Mouse (Mus musculus) inflammation-experienced regulatory T-cells, adult 6 months (primary cell): ENCODE measurements around the gene Tmem92. TPM values are rescaled to one million over a fixed set of nuclear protein-coding genes. Genes with fewer than 3 reads are reported as not detected.

Experiments
- ATAC-seq: one replicate; pipeline ENCODE4 v1.8.0; 2017
- polyA plus RNA-seq, 3 experiments: library from polyadenylated mRNA; unstranded; fragments of 100-300 nt; shearing (Covaris generic); gene quantifications; one replicate each; pipeline ENCODE4 v1.2.1; 2017

Gene Tmem92
- polyA plus RNA-seq, 3 experiments from 2014 or later, result not detected

GRCm38 (mm10) chr11:94728545-94728944 is 54.0 kb downstream of the Tmem92 start:
- ATAC-seq, result no peak

GRCm38 (mm10) chr11:94727306-94727705 is 55.2 kb downstream of the Tmem92 start:
- no peak for ATAC-seq

Other genes with a start within 250 kb of the Tmem92 start
- gene Rsad1, start 233.4 kb downstream of the Tmem92 start, polyA plus RNA-seq, result 1 to 10 TPM in 2 of 3 experiments, under 1 TPM in 1; 0.31 to 1.9 (median 1.6) TPM
- gene Chad, start 217.7 kb downstream of the Tmem92 start, polyA plus RNA-seq, result under 1 TPM; 0.43 to 0.69 (median 0.47) TPM
- 1 to 10 TPM; 2.1 to 3.0 (median 2.2) TPM for gene Acsf2, start 180.8 kb downstream of the Tmem92 start, polyA plus RNA-seq
- 10 to 100 TPM in 1 of 3 experiments, 1 to 10 TPM in 2; 7.0 to 21.5 (median 9.9) TPM for gene Lrrc59, start 152.9 kb downstream of the Tmem92 start, polyA plus RNA-seq
- 10 to 100 TPM; 60.7 to 91.2 (median 68.4) TPM for gene Mrpl27, start 128.9 kb downstream of the Tmem92 start, polyA plus RNA-seq
- gene Eme1, start 128.7 kb downstream of the Tmem92 start, polyA plus RNA-seq, result 1 to 10 TPM; 1.2 to 9.8 (median 1.8) TPM
- gene Xylt2, start 105.2 kb downstream of the Tmem92 start, polyA plus RNA-seq, result 1 to 10 TPM; 3.2 to 7.4 (median 7.0) TPM
- not detected for gene Gm11541, start 78.2 kb downstream of the Tmem92 start, polyA plus RNA-seq
- gene Cdc34b, start 40.9 kb downstream of the Tmem92 start, polyA plus RNA-seq, result under 1 TPM in 1 of 3 experiments, not detected in 2; 0.42 TPM
- gene Col1a1, start 153.5 kb upstream of the Tmem92 start, polyA plus RNA-seq, result under 1 TPM; 0.13 to 0.62 (median 0.15) TPM
- gene Hils1, start 184.9 kb upstream of the Tmem92 start, polyA plus RNA-seq, result not detected
- not detected for gene Sgca, start 193.6 kb upstream of the Tmem92 start, polyA plus RNA-seq
- gene Ppp1r9b, start 208.3 kb upstream of the Tmem92 start, polyA plus RNA-seq, result 10 to 100 TPM; 19.1 to 24.8 (median 24.8) TPM
- gene Samd14, start 227.2 kb upstream of the Tmem92 start, polyA plus RNA-seq, result under 1 TPM; 0.18 to 0.61 (median 0.46) TPM